Mouse (Mus musculus) thymus, adult 2 months (tissue): ENCODE results near the gene Gclc. TPM values are rescaled to one million over a fixed set of nuclear protein-coding genes. Genes with fewer than 3 reads are reported as not detected.

Source experiments
- DNase-seq: peaks from one replicate; pipeline ENCODE4 v3.0.0; 2021
- H3K27ac ChIP-seq: fragments of 200-500 bp; 2 replicates; pipeline ENCODE4 v1.5.1; 2012; ENCODE audit warnings: low read length, control low read depth; ENCODE audit not compliant: control insufficient read depth, insufficient read depth
- H3K27me3 ChIP-seq: fragments of 200-500 bp; 2 replicates; pipeline ENCODE4 v1.6.1; 2012; ENCODE audit warnings: mild to moderate bottlenecking, low read length, moderate library complexity, mixed read lengths; ENCODE audit not compliant: control insufficient read depth, insufficient read depth
- H3K36me3 ChIP-seq: fragments of 200-500 bp; 2 replicates; pipeline ENCODE4 v1.6.1; 2012; ENCODE audit warnings: mild to moderate bottlenecking, low read length, moderate library complexity; ENCODE audit not compliant: control insufficient read depth, insufficient read depth
- H3K4me1 ChIP-seq: fragments of 200-500 bp; replicated peaks from 2 replicates; pipeline ENCODE4 v1.6.1; 2012; ENCODE audit warnings: low read length; ENCODE audit not compliant: control insufficient read depth, insufficient read depth
- H3K4me3 ChIP-seq: fragments of 200-500 bp; 2 replicates; pipeline ENCODE4 v1.5.1; 2012; ENCODE audit warnings: mild to moderate bottlenecking, low read length, control low read depth, moderate library complexity; ENCODE audit not compliant: control insufficient read depth, insufficient read depth
- CTCF ChIP-seq: fragments of 200-500 bp; IDR thresholded peaks from 2 replicates; pipeline ENCODE4 v1.5.1; 2012; ENCODE audit warnings: mild to moderate bottlenecking, control low read depth, low read length, moderate library complexity, borderline replicate concordance; ENCODE audit not compliant: control insufficient read depth, poor library complexity, insufficient read depth; ENCODE audit errors: extremely low read depth
- POLR2A ChIP-seq: fragments of 200-500 bp; IDR thresholded peaks from 2 replicates; pipeline ENCODE4 v1.6.1; 2012; ENCODE audit warnings: mild to moderate bottlenecking, low read length, control low read depth, moderate library complexity; ENCODE audit not compliant: control insufficient read depth, poor library complexity, insufficient read depth; ENCODE audit errors: extremely low read depth
- WGBS: fragments of 180-500 bp; shearing (Covaris S2); methylation state at CpG from one replicate; pipeline ENCODE4 v1.1.7; 2018; 5-methylcytosine and 5-hydroxymethylcytosine counted together
- polyA plus RNA-seq: library from polyadenylated mRNA; depleted of rRNA; stranded (reverse); fragments of >200 nt; gene quantifications from 2 replicates; pipeline ENCODE4 v1.2.3, GENCODE M21; 2012

Gclc gene
- polyA plus RNA-seq, 1 experiment = 24.7 TPM

DNA sequence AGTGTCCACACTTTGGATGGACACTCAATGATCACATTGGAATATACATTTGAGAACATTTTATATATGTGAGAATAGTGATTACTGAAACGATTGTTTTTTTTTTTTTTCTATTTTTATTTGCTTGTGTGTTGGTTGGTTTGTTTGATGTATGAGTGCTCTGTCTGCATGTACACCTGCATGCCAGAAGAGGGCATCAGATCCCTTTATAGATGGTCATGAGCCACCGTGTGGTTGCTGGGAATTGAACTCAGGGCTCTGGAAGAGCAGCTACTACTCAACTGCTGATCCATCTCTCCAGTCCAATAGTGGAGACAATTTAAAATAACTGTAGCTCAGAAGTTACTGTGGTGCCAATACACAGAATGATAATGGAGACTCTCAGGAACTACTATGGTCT is 65.0 kb downstream of the Gclc start:
- 85% methylated on average over 2 of the region's 2 CpGs for WGBS
- TF ChIP-seq POLR2A = no peak
- no peak for TF ChIP-seq CTCF
- no peaks in the 10 kb centered on the region for H3K27me3 ChIP-seq
- no peak overlapping the region for H3K27ac ChIP-seq
- H3K4me1 ChIP-seq = no peaks in the 10 kb centered on the region
- DNase-seq = no peak
- no peak overlapping the region for H3K4me3 ChIP-seq
- no peaks in the 10 kb centered on the region for H3K36me3 ChIP-seq

DNA sequence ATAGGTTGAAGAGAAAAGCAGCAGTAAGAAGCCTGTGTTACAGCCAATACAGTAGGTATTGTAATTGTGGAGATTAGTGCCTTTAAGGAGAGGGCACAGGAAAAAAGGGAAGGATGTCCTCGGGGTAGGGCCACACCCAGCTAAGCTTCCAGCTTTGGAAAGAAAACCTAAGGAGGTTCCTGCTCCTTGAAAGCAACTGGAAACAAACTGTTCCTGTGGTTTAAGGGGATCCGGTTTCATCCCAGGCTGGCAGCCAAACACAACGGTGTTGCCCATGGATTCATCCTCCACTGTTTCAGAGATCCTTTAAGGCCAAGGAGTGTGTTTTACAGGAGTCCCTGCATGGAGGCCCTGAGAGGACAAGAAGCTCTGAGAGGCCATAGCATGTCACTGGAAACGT is 66.5 kb downstream of the Gclc start:
- 68% methylated on average over 4 of the region's 4 CpGs for WGBS
- H3K4me3 ChIP-seq = no peak overlapping the region

DNA sequence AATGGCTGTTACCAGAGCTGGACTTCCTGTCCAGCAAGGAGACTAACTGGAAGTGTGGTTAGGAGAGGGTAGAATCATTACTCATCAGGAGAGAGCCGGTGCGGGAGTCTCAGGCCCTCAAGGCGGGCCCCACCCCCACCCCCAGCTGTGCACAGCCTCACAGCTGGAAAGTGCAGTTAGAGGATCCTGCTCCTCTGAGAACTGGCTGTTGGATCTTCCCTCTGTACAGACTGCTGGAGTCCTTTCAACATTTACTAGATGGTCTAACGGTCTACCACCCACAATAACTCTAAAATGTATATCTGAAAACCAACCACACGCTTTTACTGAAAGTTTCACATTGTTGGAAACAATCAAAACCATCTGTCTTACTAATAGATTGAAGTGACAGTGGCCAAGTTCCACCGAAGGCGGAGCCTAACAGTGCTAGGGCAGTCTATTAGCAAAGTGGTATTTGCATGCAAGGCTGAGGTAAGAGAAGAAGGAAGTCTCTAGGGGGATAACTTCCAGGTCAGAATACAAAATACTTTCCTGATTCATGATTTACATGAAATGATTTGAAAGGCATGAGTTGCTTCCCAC is 71.1 kb downstream of the Gclc start:
- DNase-seq = no peak
- Histone ChIP-seq H3K4me3 (no peak overlapping the region), H3K4me1 (peaks cover 4% of the 10 kb centered on the region; the same call in 1 of the 2 replicates), H3K36me3 (no peaks in the 10 kb centered on the region), H3K27ac (no peak overlapping the region), H3K27me3 (no peaks in the 10 kb centered on the region)
- 53% methylated on average over 7 of the region's 7 CpGs for WGBS
- TF ChIP-seq CTCF (no peak), POLR2A (no peak)

More for the DNA sequence above, 66.5 kb downstream of the Gclc start:
- no peak overlapping the region for H3K27ac ChIP-seq
- H3K36me3 ChIP-seq = no peaks in the 10 kb centered on the region
- no peaks in the 10 kb centered on the region for H3K27me3 ChIP-seq
- peaks cover 2% of the 10 kb centered on the region; the same call in 1 of the 2 replicates for H3K4me1 ChIP-seq
- TF ChIP-seq POLR2A (no peak), CTCF (no peak)
- no peak for DNase-seq

DNA sequence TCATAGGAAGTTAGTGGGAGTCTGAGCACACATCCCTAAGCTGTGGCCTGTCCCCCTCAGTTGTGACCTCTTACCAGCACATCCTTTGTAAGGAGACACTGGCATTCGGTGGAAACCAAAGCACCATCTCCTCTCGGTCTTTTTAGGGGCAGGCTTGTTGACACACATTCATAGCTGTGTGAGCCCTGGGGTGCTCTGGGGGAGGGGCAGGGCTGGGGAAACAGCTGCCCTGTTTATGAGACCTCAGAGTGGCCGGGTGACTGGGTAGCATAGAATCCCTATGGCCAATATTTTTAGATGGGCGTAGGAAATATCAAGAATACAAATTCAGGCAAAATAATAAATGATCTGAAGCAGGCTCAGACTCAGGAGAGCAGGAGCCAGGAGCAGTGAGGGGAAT is 71.9 kb downstream of the Gclc start:
- no peaks in the 10 kb centered on the region for H3K36me3 ChIP-seq
- TF ChIP-seq POLR2A (no peak), CTCF (no peak)
- H3K4me3 ChIP-seq = no peak overlapping the region
- WGBS = 92% methylated on average over 4 of the region's 4 CpGs
- H3K4me1 ChIP-seq = peaks cover 4% of the 10 kb centered on the region; the same call in 1 of the 2 replicates
- no peaks in the 10 kb centered on the region for H3K27me3 ChIP-seq
- DNase-seq = no peak
- no peak overlapping the region for H3K27ac ChIP-seq

DNA sequence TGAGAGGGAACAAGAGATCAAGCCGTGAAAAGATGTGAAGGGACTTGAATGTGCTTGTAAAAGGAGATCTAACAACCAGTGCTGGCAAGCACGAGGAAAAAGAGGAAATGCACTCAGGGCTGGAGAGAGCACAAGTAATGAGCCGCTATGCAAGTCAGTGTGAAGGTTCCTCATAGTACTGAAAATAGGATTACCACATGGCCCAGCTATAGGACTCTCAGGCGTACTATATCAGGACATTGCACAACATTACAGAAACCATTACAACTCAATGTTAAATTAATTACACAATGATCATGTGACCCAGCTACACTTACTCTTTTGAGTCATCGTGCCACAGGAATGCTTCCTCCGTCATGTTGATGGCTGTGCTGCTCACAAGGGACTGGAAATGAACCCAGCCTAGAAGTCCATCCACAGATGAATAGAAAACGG is 74.2 kb downstream of the Gclc start:
- Histone ChIP-seq H3K4me1 (peaks cover 4% of the 10 kb centered on the region; the same call in 1 of the 2 replicates), H3K27me3 (no peaks in the 10 kb centered on the region), H3K27ac (no peak overlapping the region), H3K36me3 (no peaks in the 10 kb centered on the region), H3K4me3 (no peak overlapping the region)
- 41% methylated on average over 7 of the region's 7 CpGs for WGBS
- TF ChIP-seq CTCF (no peak), POLR2A (no peak)
- DNase-seq = no peak

DNA sequence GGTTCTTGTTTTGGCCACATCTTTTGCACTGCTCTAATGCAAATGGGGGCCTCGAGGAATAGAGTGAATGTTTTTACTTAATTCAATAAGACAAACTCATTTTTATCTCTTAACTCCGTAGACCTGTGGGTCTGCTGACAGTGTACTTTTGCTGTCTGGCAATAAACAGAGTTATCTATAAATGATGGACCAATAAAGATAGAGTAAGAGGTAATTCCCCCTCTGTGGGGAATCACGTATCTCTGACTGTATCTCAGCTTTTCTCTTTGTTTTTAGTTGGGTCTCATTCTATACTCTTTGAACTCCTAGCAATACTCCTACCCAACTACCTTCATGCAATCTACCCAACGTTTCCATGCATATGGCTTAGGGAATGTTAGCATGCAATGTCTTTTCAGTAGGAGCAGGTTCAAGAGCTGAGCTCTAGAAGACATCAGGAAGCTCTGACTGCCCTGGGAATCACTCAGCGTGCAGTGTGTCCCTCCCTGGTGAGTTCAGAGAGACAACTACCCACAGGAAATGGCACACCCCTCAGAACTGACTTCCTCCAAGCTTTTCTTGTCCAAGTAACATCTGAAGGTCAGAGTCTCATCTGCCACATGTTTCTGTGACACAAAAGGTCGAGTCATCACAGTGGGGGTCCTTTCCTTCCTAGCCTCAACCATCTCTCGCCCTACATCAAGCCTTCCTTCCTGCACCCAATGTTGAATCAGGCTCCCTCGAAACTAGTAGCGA is 80.1 kb downstream of the Gclc start:
- peaks cover 4% of the 10 kb centered on the region for H3K4me1 ChIP-seq
- DNase-seq = no peak
- no peak overlapping the region for H3K27ac ChIP-seq
- H3K4me3 ChIP-seq = no peak overlapping the region
- WGBS = 42% methylated on average over 9 of the region's 9 CpGs
- no peak for TF ChIP-seq POLR2A
- TF ChIP-seq CTCF = no peak
- no peaks in the 10 kb centered on the region for H3K27me3 ChIP-seq
- no peaks in the 10 kb centered on the region for H3K36me3 ChIP-seq

DNA sequence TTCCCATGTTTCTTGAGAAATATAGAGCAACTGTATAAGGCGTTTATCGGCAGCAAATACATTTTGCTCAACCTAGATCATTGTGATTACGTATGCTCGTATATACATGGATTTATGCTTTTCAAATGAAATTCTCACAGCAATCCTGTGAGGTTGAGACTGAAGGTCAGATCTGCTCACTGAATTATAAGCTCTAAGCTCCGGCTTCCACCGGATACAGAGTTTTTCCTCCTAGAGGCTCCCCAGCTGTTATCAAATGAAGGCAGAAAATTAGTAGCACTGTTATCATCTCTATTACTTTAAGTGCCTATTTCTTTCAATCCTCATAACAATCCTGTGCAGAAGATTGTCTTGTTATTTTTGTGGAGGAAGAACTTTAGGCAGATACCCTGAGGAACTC is 80.8 kb downstream of the Gclc start:
- 94% methylated on average over 6 of the region's 6 CpGs for WGBS
- no peak for DNase-seq
- H3K27me3 ChIP-seq = no peaks in the 10 kb centered on the region
- no peak for TF ChIP-seq POLR2A
- TF ChIP-seq CTCF = no peak
- H3K27ac ChIP-seq = no peak overlapping the region
- H3K36me3 ChIP-seq = no peaks in the 10 kb centered on the region
- no peak overlapping the region for H3K4me3 ChIP-seq
- peaks cover 4% of the 10 kb centered on the region for H3K4me1 ChIP-seq
